Mouse (Mus musculus): ENCODE measurements around the gene Cdc42ep4. TPM values are rescaled to one million over a fixed set of nuclear protein-coding genes. Genes with fewer than 3 reads are reported as not detected.

Cdc42ep4 gene
- total and polyA plus RNA-seq, 3 experiments: 2.3 to 8.1 (median 3.4) TPM

GRCm38 (mm10) chr11:113731945-113732612, 19.6 kb downstream of the Cdc42ep4 start:
- Histone ChIP-seq H3K79me2 (replicated peaks; ENCODE audit: control insufficient read depth, extremely low read depth, insufficient read depth, poor library complexity, severe bottlenecking) (no peaks in the 10 kb centered on the region), H3K4me2 (ENCODE audit: insufficient read depth, low read depth, poor library complexity, severe bottlenecking) (no peak overlapping the region), H3K9me3 (replicated peaks; ENCODE audit: low read length) (peaks cover 7% of the 10 kb centered on the region), H3K36me3 (replicated peaks in 1 of 2; ENCODE audit: control insufficient read depth in 1 of 2, insufficient read depth in 1 of 2, low read length in 1 of 2) (peaks cover 6 to 30% of the 10 kb centered on the region in 2 experiments), H3K27me3 (replicated peaks) (no peaks in the 10 kb centered on the region), H3K4me1 (ENCODE audit: control insufficient read depth in 1 of 2, insufficient read depth in 2 of 2) (peaks cover 0 to 39% of the 10 kb centered on the region in 2 experiments; a peak in 2 of 4 replicates), H3K9ac (ENCODE audit: insufficient read depth, low read depth) (no peak overlapping the region), H3K27ac (ENCODE audit: insufficient read depth, low read depth) (no peak overlapping the region), H3K4me3 (replicated peaks in 1 of 3; ENCODE audit: low read depth in 2 of 3, low read length in 2 of 3, poor library complexity in 1 of 3) (no peak overlapping the region)
- no peak for DNase-seq (ENCODE audit: extremely low read depth)
- in situ Hi-C loops (cut with MboI; ENCODE audit: low pct_ligation_motif_present, low pct_unique_long_range_greater_than_20kb, low sequenced_read_pairs) (no loop called here), dilution Hi-C loops (cut with MboI; ENCODE audit: extremely low pct_ligation_motif_present, extremely low pct_unique_long_range_greater_than_20kb, low sequenced_read_pairs) (no loop called here)
- TF ChIP-seq IRF4 (IDR thresholded peaks at IDR 0.05; ENCODE audit: low read depth, low read length): no peak
- TF ChIP-seq EP300 (IDR thresholded peaks at IDR 0.05; ENCODE audit: low read length): no peak
- TF ChIP-seq SMC3 (IDR thresholded peaks at IDR 0.05; ENCODE audit: low read depth, low read length): peak; percentile 23; the same call in 1 of the 2 replicates
- peak; percentile 32 for TF ChIP-seq RAD21 (IDR thresholded peaks at IDR 0.05; ENCODE audit: low read depth, low read length)
- peak in 1 of 2 experiments; percentile 39; a peak in 2 of 4 replicates for TF ChIP-seq CTCF (conservative IDR thresholded peaks at IDR 0.05 in 1 of 2, IDR thresholded peaks at IDR 0.05 in 1 of 2; ENCODE audit: low read depth in 2 of 2, low read length in 2 of 2)

GRCm38 (mm10) chr11:113730879-113731278, 20.8 kb downstream of the Cdc42ep4 start:
- in situ Hi-C loops (cut with MboI; ENCODE audit: low pct_ligation_motif_present, low pct_unique_long_range_greater_than_20kb, low sequenced_read_pairs): no loop called here
- Histone ChIP-seq H3K27ac (ENCODE audit: insufficient read depth, low read depth) (no peak overlapping the region), H3K4me3 (replicated peaks in 1 of 3; ENCODE audit: low read depth in 2 of 3, low read length in 2 of 3, poor library complexity in 1 of 3) (no peak overlapping the region), H3K79me2 (replicated peaks; ENCODE audit: control insufficient read depth, extremely low read depth, insufficient read depth, poor library complexity, severe bottlenecking) (no peaks in the 10 kb centered on the region), H3K27me3 (replicated peaks) (no peaks in the 10 kb centered on the region), H3K9me3 (replicated peaks; ENCODE audit: low read length) (no peaks in the 10 kb centered on the region), H3K4me1 (ENCODE audit: control insufficient read depth in 1 of 2, insufficient read depth in 2 of 2) (peaks cover 0 to 39% of the 10 kb centered on the region in 2 experiments; a peak in 2 of 4 replicates), H3K36me3 (replicated peaks in 1 of 2; ENCODE audit: control insufficient read depth in 1 of 2, insufficient read depth in 1 of 2, low read length in 1 of 2) (peaks cover 6 to 33% of the 10 kb centered on the region in 2 experiments), H3K9ac (ENCODE audit: insufficient read depth, low read depth) (no peak overlapping the region), H3K4me2 (ENCODE audit: insufficient read depth, low read depth, poor library complexity, severe bottlenecking) (no peak overlapping the region)
- dilution Hi-C loops (cut with MboI; ENCODE audit: extremely low pct_ligation_motif_present, extremely low pct_unique_long_range_greater_than_20kb, low sequenced_read_pairs): no loop called here
- DNase-seq (ENCODE audit: extremely low read depth): no peak
- TF ChIP-seq RCOR1 (conservative IDR thresholded peaks at IDR 0.05; ENCODE audit: low read depth, low read length): no peak
- no peak for TF ChIP-seq SIN3A (IDR thresholded peaks at IDR 0.05; ENCODE audit: low read length)
- TF ChIP-seq NELFE (IDR thresholded peaks at IDR 0.05; ENCODE audit: low read depth, low read length): no peak
- no peak for TF ChIP-seq HCFC1 (IDR thresholded peaks at IDR 0.05; ENCODE audit: low read depth, low read length)
- no peak for TF ChIP-seq USF2 (conservative IDR thresholded peaks at IDR 0.05; ENCODE audit: low read depth, low read length)
- no peak for TF ChIP-seq MXI1 (IDR thresholded peaks at IDR 0.05; ENCODE audit: low read depth, low read length)
- TF ChIP-seq BHLHE40 (IDR thresholded peaks at IDR 0.05; ENCODE audit: low read depth, low read length): no peak
- TF ChIP-seq POLR2AphosphoS2 (IDR thresholded peaks at IDR 0.05; ENCODE audit: low read depth, low read length): no peak

DNA sequence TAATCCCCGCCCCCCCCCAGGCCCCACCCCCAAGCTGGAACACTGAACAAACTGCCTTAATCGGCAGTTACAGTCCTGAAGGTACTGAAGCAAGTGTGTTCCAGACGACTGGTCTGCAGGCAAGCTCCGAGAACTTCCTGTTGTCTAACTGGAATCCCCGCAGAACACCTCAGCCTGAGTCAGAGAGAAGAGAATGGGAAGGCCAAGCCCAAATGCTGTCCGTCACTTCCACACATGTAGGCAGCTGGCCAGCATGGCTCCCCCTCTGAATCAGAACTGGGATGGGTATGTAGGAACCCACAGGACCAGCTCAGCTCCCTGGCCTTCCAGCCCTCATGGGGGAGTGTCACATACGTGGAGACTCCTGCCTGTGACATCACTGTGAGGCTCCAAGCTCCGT, 21.8 kb downstream of the Cdc42ep4 start:
- Histone ChIP-seq H3K79me2 (replicated peaks; ENCODE audit: control insufficient read depth, extremely low read depth, insufficient read depth, poor library complexity, severe bottlenecking) (no peaks in the 10 kb centered on the region), H3K9ac (ENCODE audit: insufficient read depth, low read depth) (no peak overlapping the region), H3K27ac (ENCODE audit: insufficient read depth, low read depth) (no peak overlapping the region), H3K36me3 (replicated peaks in 1 of 2; ENCODE audit: control insufficient read depth in 1 of 2, insufficient read depth in 1 of 2, low read length in 1 of 2) (peaks cover 6 to 30% of the 10 kb centered on the region in 2 experiments), H3K4me2 (ENCODE audit: insufficient read depth, low read depth, poor library complexity, severe bottlenecking) (no peak overlapping the region), H3K4me3 (replicated peaks in 1 of 3; ENCODE audit: low read depth in 2 of 3, low read length in 2 of 3, poor library complexity in 1 of 3) (no peak overlapping the region), H3K4me1 (ENCODE audit: control insufficient read depth in 1 of 2, insufficient read depth in 2 of 2) (peaks cover 0 to 39% of the 10 kb centered on the region in 2 experiments; a peak in 2 of 4 replicates), H3K9me3 (replicated peaks; ENCODE audit: low read length) (no peaks in the 10 kb centered on the region), H3K27me3 (replicated peaks) (no peaks in the 10 kb centered on the region)
- no peak for DNase-seq (ENCODE audit: extremely low read depth)
- dilution Hi-C loops (cut with MboI; ENCODE audit: extremely low pct_ligation_motif_present, extremely low pct_unique_long_range_greater_than_20kb, low sequenced_read_pairs) (no loop called here), in situ Hi-C loops (cut with MboI; ENCODE audit: low pct_ligation_motif_present, low pct_unique_long_range_greater_than_20kb, low sequenced_read_pairs) (no loop called here)
- no peak for TF ChIP-seq KAT2A (IDR thresholded peaks at IDR 0.05; ENCODE audit: insufficient replicate concordance, low read length)
- no peak for TF ChIP-seq POLR2AphosphoS2 (IDR thresholded peaks at IDR 0.05; ENCODE audit: low read depth, low read length)
- TF ChIP-seq MAZ (IDR thresholded peaks at IDR 0.05; ENCODE audit: low read depth, low read length): no peak
- no peak for TF ChIP-seq RCOR1 (conservative IDR thresholded peaks at IDR 0.05; ENCODE audit: low read depth, low read length)
- TF ChIP-seq TCF12 (IDR thresholded peaks at IDR 0.05; ENCODE audit: low read depth, low read length): no peak
- TF ChIP-seq ETS1 (conservative IDR thresholded peaks at IDR 0.05; ENCODE audit: low read depth, low read length): no peak
- no peak for TF ChIP-seq MAX (IDR thresholded peaks at IDR 0.05; ENCODE audit: low read length)
- no peak for TF ChIP-seq MXI1 (IDR thresholded peaks at IDR 0.05; ENCODE audit: low read depth, low read length)
- no peak for TF ChIP-seq JUN (IDR thresholded peaks at IDR 0.05; ENCODE audit: insufficient read depth, low read depth, low read length)
- TF ChIP-seq SIN3A (IDR thresholded peaks at IDR 0.05; ENCODE audit: low read length): no peak
- no peak for TF ChIP-seq BHLHE40 (IDR thresholded peaks at IDR 0.05; ENCODE audit: low read depth, low read length)
- no peak for TF ChIP-seq ZC3H11A (IDR thresholded peaks at IDR 0.05; ENCODE audit: low read depth, low read length)
